Mouse (Mus musculus): Measurements from ENCODE around the gene Fgd2. TPM values are rescaled to one million over a fixed set of nuclear protein-coding genes. Genes with fewer than 3 reads are reported as not detected.
"Not testable (repeated sequence)": the region's sequence is repeated elsewhere in the genome, so short reads cannot be mapped to it uniquely, and the experiment has no call there.

The Fgd2 gene
- 1 to 10 TPM; 7.5 to 7.9 (median 7.6) TPM for total RNA-seq (2022)

DNA sequence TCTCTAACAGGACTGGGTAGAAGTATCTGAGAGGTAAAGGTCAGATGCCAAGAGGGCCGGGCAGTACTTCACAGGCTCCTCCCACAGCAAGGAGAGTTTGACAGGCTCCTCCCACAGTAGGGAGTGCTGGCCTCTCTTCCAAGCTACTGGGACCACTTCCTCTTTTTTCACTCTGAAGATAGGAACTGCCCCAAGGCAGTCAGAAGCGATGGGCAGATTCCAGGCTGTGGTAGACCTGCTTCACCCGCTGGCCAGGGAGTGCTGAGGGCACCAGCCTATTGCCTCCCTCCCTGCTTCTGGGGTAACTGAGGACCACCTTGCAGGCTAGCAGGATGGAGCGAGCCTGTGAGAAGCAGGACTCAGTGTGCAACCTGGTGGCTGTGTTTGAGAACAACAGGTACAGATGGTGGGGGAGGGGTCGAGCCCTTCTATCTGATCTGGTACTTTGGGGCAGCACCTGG, at the start of gene Fgd2:
Gene Fgd2 (plus strand): TSS at position 154 of the 461 bp plus-strand sequence.
- DNase-seq (ENCODE audit: low spot score in 2 of 2): no peak

DNA sequence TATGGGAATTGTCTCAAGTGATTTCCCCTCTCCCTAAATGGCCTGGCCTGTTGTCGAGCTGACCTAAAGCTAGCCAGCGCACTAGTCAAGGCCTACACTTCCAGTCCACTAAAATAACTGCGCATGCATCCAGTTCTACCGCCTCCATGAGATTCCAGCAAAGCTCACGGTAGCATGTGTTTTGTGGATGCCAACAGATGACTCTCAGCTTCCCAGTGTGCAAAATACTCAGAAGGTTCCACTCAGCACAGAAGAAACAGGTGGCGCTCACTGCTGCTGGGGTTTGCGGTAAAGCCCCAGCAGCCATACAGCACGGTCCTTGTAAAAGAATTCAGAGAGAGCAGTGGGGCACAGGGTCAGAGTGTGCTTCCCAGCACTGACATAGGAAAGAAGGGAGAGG, 49.1 kb upstream of the Fgd2 start:
- no peak for DNase-seq (ENCODE audit: low spot score in 2 of 2)

DNA sequence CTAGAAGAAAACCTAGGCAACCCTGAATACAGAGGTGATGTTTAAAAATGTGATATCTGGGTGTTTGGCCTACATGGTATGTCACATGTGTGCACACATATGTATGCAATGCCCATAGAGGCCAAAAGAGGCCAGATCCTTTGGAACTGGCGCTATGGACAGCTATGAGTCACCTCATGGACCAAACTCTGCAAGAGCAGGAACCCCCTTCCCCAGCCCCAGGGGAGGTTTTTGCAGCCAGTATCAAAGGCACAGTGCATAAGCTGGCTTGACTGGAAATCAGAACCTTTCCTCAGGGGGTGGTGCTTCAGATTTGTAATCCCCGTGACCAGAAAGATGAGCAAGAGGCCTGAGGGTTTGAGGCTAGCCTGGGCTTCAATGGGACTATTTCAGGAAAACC, 48.6 kb upstream of the Fgd2 start:
- no peak for DNase-seq (ENCODE audit: low spot score in 2 of 2)

DNA sequence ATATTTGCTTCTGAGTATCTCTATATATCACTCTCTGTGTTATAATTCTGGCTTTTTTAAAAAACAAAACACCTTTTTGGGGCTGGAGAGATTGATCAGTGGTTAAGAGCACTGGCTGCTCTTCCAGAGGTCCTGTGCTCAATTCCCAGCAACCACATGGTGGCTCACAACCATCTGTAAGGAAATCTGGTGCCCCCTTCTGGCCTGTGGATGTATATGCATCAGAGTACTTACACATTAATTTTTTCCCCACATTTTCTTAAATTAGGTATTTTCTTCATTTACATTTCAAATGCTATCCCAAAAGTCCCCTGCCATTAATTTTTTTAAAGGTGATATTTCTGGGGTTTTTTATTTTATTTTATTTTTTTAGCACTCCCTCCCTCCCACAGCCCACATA, 47.4 kb upstream of the Fgd2 start:
- DNase-seq (ENCODE audit: low spot score in 2 of 2): no peak

DNA sequence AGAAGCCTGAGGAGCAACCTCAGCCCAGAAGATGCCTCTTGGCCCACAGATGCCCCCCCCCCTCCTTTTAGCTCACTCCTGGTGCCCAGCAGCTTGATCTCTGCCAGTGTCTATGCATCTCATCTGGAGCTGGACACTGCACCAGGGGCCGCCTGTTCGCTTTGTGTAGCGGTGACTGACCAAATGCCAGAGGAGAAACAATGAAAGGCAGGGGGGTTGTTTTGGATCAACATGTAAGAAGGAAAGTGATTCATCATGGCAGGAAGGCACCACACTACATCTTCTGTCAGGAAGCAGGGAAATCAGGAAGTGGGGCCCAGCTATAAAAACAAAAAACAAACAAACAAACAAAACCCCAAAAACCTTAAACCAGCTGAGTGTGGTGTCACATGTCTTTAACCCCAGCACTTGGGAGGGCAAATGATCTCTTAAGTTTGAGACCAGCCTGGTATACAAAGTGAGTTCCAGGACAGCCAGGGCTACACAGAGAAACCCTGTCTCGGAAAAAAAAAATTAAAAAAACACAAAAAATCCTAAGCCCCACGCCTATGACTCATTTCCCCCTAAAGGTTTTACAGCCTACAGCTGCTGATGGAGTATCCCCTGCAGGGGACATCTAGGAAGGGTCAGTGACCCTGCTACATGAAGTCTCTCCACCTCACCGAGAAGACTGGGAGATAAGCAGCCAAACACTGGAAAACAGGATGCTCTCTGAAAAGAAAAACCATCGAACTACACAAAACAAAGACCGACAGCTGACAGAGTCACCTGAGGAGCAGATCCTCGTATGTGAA, 44.8 kb upstream of the Fgd2 start:
- DNase-seq (ENCODE audit: low spot score in 2 of 2): no peak

DNA sequence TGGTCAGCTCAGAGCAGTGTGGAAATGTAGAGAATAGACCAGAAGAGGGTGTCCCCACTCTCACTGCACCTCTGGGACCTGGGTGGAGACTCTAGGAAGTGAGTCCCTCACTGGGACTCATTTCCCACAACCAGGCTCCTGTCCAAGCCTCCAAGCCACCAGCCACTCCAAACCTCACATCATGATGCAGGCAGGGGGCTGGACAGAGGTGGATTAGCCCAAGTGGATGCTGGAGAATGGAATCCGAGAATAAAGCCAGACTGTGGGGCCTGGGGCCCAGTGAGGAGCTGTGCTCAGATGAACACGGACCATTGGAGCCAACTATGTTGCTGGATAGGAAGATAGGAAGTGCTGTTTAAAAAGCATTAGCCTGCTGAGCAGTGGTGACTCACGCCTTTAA, 43.8 kb upstream of the Fgd2 start:
- no peak for DNase-seq (ENCODE audit: low spot score in 2 of 2)

DNA sequence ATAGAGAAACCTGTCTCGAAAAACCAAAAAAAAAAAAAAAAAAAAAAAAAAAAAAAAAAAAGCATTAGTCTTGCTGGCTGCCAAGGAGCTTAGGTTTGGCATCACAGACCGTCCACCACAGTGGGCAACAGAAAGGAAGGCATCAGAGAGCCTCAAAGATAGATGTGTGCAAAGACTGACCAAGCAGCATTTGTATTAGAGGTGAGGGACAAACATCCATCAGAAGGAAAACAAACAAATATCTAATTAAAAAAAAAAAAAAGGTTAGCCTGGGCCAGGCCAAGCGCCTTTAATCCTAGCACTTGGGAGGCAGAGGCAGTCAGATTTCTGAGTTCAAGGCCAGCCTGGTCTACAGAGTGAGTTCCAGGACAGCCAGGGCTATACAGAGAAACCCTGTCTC, 43.3 kb upstream of the Fgd2 start, which contains the start of gene Pi16:
Gene Pi16 (plus strand): TSS at position 301 of the 400 bp plus-strand sequence.
- DNase-seq (ENCODE audit: low spot score in 2 of 2): not testable (repeated sequence)

DNA sequence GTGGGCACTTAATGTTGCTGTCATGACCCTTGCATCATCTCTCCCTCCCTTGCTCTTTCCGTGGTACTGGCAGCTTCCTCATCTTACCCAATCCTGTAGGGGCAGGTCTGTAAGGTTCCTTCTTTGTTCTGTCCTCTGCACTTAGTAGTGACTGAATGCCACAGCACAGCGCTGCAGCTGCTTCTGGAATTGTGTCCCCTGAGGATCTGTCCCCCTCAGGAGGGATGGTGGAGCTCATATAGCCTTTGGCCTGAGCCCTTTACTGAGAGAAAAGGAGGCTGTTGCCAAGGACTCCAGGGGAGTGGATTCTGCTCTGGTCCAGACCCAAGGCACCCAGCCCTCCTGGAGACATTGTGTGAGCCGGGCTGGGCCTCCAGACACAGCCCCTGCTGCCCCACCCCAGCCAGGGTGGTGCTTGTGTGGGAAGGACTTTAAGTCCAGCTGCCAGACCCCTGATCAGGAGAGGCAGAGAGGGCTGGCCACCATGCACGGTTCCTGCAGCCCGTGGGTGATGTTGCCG, 41.9 kb upstream of the Fgd2 start:
- no peak for DNase-seq (ENCODE audit: low spot score in 2 of 2)

DNA sequence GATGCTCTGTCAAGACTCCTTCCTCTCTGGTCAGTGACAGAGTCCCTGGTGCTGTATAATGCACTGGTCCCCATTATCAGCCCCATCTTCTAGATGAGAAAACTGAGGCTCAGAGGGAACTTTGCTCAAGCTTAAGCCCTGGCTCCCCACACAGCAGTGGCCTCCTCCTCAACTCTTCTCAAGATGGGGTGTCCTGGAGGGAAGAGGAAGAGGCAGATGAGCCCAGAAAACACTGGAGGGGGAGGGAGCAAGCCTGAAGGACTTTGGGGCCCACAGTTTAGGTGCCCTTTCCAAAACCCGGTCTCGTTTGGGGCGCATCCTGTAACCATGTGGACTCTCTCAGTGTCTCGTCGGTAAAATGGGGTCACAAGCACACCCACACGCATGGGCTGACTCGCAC, 41.2 kb upstream of the Fgd2 start:
- DNase-seq (ENCODE audit: low spot score in 2 of 2): no peak

DNA sequence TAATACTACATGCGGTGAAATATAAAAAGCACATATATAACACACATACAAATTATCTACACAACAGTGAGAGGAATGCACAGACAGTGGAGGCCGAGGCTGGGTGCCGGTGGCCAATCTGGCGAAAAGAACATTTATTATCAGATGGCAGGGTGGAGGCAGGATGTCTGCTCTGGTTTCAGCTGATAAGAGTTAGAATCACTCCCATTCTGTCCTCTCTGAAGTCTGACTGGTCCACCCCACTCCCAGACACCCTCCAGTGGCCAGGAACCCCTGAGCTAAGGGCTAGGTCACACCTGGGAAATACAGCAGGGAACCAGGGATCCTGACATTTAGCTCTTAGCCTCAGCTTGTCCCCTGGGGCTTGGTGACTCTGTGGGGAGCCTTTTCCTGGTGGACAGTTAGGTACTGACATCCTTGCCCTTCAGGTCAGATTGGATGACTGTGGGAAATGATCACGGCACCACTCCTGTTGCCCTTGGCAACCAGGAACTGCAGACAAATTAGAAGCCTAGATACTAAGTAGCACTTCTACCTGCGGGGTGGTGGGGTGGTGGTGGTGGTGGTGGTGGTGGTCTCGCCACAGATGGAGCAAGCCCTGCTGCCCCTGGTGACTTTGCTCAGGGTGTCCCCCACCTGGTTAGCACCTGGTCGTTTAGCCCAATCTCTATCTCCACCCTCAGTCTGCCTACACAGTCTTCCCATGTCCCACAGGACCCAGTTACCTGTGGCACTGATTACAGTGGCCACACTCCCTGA, 40.7 kb upstream of the Fgd2 start:
- no peak for DNase-seq (ENCODE audit: low spot score in 2 of 2)

DNA sequence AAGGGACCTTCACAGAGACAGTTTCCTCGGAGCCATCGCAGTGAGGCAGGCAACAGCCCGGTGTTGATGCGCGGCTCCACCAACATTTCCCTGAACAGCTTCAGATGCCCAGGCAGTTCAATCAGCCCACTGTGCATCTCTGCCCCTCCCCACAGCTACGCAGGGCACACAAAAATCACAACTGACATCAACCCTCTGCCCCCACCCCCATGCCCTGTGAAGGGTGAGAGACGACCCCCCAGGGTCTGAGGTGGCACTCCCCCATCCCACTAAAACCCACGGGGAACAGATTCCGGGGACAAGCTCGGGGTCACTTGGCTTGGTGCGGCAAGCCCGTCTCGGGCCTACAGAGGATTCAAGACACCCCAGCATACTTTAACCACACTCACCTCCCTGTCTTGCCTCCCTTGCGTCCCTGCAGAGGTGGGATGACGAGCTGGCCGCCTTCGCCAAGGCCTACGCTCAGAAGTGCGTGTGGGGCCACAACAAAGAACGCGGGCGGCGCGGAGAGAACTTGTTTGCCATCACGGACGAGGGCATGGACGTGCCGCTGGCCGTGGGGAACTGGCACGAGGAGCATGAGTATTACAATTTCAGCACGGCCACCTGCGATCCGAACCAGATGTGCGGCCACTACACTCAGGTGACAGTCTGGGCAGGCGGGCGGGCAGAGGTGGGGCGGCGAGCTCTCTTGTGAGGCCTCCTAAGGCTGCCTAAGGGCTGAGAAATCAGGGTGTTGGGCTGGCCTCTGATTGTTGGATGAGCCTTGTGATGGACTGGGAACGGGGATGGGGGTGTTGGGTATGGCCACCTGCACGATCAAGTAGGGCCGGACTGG, 38.7 kb upstream of the Fgd2 start:
- no peak for DNase-seq (ENCODE audit: low spot score in 2 of 2)

DNA sequence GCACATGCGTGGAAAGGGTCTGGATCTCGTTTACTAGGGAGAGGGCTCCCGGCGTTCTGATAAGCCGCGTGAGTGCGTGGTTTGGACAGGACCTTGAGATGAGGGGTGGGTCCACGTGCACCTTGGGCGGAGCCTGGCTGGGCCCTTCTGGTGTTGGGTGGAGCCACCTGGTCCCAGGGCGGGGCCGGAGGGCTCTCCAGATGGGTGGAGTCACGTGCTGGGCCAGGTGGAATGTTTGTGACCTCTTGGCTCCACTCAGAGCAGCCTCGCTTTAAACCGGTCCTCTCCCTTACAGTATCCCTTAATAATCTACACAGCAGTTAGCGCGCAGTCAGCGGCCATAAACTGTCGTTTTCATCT, 38.1 kb upstream of the Fgd2 start:
- no peak for DNase-seq (ENCODE audit: low spot score in 2 of 2)

DNA sequence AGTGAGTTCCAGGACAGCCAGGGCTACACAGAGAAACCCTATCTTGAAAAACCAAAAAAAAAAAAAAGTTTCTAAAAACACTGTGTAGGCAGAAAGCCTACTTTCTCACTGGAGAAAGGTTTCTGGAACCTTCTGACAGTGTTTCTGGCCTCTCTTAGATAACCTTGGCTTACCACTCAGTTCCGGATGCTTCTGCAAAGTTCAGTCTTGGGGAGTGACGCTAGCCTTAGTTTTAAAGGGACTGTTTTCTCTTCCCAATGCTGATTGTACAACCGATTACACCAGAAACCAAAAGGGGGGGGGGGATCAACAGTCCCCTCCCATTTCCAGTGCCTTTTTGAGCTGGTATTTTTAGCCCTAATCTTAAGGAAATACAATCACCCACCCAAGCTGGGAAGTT, 37.1 kb upstream of the Fgd2 start:
- no peak for DNase-seq (ENCODE audit: low spot score in 2 of 2)

DNA sequence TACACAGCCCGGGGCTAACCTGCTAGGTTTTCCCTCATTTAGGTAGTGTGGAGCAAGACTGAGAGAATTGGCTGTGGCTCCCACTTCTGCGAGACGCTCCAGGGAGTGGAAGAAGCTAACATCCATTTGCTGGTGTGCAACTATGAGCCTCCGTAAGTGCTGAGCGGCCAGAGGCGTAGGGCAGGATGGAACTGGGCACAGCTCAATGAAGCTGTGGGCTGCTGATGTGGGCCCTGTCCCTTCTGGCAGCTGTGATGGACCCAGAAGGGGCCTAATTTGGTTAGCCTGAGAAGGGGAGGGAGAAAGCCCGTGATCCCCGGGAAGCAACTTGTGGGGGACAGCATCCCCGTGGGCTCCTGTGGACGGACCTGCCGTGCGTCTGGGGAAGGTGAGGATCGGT, 34.9 kb upstream of the Fgd2 start:
- DNase-seq (ENCODE audit: low spot score in 2 of 2): no peak

DNA sequence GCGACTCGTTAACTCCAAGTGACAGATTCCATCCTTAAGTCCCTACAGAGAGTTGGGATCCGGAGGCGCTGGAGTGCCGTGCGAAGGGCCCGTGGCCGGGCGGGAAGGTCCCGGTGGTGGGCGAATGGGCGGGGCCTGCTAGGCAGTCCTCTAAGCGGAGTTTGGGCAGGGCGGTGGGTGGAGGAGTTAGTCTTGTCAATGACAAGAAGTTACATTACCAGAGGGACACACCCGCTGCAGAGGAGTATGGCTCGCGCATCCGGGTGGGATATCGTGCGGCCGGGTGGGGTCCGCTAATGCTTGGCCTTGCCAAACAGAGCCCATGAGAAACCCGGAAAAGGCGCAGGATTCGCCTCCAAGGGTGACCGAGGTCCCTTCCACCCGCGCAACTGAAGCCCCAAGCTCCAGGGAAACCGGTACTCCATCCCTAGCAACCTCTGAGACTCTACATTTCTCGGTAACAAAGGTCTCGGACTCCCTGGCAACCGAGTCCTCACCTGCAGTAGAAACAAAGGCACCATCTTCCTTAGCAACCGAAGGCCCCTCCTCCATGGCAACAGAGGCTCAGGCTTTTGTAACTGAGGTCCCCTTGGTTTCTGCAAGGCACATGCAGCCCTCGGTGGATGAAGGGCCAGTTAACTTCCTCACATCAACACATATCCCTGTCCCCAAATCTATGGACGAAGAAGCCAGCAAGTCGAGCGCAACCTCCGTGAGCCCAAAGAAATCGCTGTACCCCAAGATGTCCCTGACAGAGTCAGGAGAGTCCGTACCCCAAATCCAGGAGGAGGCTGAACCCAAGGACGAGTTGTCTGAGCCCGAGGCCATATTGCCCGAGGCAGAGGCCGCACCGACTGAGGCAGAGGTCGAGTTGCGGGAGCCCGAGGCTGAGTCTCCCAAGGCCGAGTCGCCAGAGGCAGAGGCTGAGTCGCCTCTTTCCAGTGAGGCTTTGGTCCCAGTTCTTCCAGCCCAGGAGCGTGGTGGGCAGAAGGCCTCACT, 33.9 kb upstream of the Fgd2 start:
- DNase-seq (ENCODE audit: low spot score in 2 of 2): no peak

DNA sequence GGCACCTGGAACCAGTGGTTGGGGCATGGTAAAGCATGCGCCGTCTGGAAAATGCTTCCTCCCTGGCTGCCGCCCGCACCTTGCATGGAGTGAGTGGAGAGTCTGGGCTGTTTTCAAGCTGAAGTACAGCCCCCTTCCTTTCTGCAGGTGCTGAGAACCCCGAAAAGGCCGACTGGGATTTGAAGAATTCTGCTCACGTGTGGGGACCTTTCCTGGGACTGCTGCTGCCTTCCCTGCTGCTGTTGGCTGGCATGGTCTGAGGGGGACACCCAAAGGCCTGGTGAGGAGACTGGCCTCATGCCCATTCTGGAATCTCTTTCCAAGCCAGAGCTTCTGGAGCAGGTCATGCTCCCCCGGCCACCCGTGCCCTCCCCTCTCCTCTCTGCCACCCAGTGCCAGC, 33.0 kb upstream of the Fgd2 start:
- no peak for DNase-seq (ENCODE audit: low spot score in 2 of 2)

DNA sequence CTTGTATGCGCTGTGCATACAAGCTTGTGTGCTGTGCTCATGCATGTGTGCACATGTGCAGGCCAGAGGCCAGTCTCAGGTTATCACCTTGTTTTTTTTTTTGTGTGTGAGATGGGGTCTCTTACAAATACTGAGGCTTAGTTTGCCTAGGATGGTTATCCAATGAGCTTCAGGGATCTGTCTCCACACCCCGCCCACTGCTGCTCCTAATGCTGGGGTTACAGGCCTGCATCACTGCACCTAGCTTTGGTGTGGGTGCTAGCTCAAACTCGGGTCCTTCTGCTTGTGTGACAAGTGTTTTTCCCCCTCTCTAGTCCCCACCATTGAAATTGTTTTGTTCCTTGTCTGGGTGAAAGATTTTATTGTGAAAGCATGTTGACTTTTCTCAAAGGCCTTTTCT, 30.5 kb upstream of the Fgd2 start:
- no peak for DNase-seq (ENCODE audit: low spot score in 2 of 2)

DNA sequence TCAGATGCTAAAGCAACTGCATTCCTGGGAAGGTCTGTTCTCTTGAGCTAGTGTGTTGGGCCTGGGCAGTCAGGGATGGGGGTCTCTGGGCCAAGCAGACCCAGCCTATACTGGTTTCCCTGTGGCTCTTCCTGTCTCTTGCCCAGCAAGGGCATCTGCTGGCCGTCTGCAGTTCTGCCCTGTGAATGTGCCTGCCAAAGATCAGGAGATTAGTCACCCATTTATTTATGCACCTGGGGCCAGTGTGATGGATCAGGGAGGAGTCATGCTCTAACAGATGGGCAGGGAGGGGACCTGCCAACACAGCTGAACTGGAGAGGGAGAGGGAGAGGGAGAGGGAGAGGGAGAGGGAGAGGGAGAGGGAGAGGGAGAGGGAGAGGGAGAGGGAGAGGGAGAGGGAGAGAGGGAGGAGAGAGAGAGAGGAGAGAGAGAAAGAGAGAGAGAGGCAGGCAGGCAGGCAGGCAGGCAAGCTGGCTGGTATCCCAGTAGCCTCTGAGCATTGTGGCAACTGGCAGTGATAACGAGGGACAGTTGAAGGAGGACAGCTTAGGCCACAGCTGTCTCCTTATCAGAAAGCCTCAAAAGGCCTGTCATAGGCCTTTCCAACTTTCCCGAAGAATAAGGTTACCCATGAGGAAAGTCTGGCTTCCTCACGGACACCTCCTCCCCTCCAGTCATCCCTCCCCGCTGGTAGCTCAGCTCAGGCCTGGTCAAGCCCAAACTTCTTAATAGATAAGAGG, 29.9 kb upstream of the Fgd2 start:
- no peak for DNase-seq (ENCODE audit: low spot score in 2 of 2)

DNA sequence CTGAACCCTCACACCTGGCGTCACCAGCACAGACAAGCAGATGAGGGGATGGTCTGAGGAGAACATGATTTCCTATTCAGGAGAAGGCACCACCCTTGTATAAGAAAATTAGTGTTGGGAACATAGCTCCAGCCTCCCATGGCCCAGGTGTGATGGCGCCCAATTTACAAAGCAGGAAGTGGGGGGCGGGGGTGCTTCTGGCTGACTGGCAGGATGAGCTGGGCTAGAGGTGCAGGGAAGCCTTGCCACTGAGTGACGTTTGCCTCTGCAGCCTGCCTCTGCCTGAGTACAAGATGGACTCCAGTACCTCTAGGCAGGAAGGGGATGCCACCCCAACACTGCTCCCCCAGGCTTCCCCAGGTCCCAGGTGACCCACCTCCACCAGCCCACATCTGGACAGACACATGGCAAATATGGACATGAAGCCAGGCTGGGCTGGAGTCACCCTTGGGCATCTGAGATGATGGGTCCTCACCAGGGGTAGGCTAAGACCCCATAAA, 28.5 kb upstream of the Fgd2 start:
- DNase-seq (ENCODE audit: low spot score in 2 of 2): no peak
